Mouse (Mus musculus) T-cell, adult 66 days (primary cell): ENCODE results near the gene Irf6. TPM values are rescaled to one million over a fixed set of nuclear protein-coding genes. Genes with fewer than 3 reads are reported as not detected.

Experiments used
- total RNA-seq, 2 experiments: library from RNA; stranded (reverse); gene quantifications; 3 replicates in 1 of 2; 4 replicates in 1 of 2; pipeline ENCODE4 v1.2.4; 2023

Gene Irf6
- total RNA-seq: 10 to 100 TPM in 1 of 2 experiments, 1 to 10 TPM in 1; 7.5 to 10.2 TPM

DNA sequence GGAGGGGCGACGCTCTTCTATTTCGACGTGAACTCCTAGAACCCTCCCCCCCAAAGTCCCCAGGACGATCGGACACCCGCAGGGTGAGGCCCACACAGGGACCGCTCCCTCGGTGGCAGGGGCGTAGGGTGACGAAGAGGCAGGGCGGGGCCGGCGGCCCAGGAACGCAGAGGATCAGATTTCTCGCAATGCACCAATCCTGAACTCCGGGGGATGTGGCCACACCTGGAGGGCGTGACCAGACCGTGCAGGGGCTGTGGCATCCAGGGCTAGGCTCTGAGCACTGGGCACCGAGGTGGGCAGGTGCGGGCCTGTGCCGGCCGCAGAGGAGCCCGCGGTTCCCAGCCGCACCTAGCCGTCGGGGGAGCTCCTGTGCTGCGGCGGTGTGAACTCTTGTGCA is at the start of gene Irf6:
Gene Irf6, plus strand, starts transcription at position 240 of the 400 bp plus-strand sequence.

DNA sequence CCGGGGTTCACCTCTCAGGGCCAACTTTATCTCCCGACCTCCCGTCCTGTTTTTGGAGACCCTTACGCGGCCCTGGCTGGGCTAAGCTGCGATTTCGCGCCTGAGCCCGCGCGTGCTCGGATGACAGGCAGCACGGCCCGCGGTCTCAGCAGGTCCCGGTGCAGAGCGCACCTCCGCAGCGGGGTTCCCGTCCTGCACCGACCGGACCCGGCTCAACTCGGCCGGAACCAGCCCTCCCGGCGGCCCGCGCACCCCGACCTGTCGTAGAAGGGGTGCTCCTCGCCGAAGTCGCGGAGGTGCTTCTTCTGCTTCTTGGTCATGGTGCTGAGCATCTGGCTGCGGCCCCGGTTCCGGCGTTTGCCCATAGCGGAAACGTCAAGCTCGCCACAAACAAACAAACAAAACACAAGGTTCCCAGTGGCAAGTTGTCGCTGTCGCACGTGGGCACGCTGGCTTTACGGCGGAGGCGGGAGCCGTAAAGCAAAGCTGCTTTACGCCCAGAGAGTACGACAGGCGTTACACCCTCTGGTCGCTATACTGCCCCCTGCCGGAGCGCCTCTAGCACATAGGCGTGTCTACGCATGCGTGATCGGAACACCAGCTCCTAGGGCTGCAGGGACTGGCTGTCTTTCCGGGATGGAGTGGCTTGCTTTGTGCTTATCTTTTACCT is 23.0 kb upstream of the Irf6 start, which contains the start of gene Diexf:
Gene Diexf, minus strand, starts transcription at position 487 of the 670 bp plus-strand sequence.

DNA sequence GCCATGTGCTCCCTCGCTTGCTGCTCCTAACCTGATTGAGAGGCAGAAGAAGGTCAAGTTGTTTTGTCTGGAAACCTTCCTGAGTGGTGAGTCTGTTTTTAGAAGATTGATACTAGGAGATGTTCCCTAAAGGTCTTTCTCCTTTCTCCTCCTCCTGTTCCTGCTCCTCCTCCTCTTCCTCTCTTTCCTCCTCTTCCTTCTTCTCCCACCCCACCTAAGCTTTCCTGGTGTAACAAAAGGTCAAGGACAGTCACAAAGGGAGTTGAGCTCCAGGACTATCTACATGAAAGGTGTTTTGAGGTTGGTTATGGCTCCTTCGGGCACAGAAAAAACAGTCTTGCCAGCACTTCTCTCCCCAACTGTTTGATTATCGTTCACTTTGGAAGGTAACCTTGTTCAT is 14.8 kb downstream of the Irf6 start, which contains the start of gene A130010J15Rik:
Gene A130010J15Rik, plus strand, starts transcription at position 301 of the 400 bp plus-strand sequence.

DNA sequence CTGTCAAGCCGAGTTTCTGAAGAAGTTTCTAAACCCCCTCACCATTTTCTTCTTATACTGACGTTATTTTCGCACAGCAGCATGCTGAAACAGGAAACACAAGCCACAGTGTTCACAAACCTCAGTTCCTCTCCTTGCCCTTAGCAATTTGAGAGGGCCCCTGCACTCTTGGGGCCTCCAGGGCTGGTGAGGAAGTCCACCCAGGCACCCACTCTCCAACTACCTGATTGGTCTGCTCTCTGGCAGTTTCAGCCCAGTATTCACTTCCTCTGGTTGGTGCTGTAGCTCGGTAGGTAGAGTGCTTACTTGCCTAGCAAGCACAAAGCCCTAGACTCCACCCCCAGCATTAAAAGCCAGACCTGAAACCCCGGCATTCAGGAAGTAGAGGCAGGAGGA is 48.5 kb downstream of the Irf6 start, which contains the start of gene Traf3ip3:
Gene Traf3ip3, minus strand, starts transcription at position 321 of the 396 bp plus-strand sequence.

DNA sequence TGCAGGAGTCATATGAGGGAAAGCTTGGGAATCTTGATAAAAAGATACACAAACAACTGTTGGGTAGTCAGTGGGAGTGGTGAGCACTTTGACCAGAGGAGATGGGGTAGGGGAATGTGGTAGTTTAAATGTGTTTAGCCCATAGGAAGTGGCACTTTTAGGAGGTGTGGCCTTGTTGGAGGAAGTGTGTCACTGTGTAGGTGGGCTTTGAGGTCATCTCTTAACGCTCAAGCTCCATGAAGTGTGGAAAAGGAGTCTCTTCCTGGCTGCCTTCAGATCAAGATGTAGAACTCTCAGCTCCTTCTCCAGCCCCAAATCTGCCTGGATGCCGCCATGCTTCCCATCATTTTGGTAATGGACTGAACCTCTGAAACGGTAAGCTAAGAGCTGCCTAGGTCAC is 54.6 kb downstream of the Irf6 start, which contains the start of gene Lamb3:
Gene Lamb3, plus strand, starts transcription at position 197 of the 400 bp plus-strand sequence.

Other genes starting within 250 kb of the Irf6 start
- under 1 TPM; 0.38 to 0.65 TPM for gene Syt14, start 117.3 kb upstream of the Irf6 start, total RNA-seq
- 10 to 100 TPM; 58.6 to 62.2 TPM for gene Diexf, start 22.8 kb upstream of the Irf6 start, total RNA-seq
- gene A130010J15Rik, start 14.9 kb downstream of the Irf6 start, total RNA-seq: 1 to 10 TPM; 1.8 to 3.6 TPM
- gene Traf3ip3, start 48.6 kb downstream of the Irf6 start, total RNA-seq: 100 to 1,000 TPM; 505 to 567 TPM
- 10 to 100 TPM; 10.4 to 19.3 TPM for gene Lamb3, start 54.6 kb downstream of the Irf6 start, total RNA-seq
- 10 to 100 TPM; 77.4 to 80.8 TPM for gene Hsd11b1, start 111.0 kb downstream of the Irf6 start, total RNA-seq
- 1 to 10 TPM; 1.4 to 1.8 TPM for gene G0s2, start 120.1 kb downstream of the Irf6 start, total RNA-seq
- gene Camk1g, start 217.2 kb downstream of the Irf6 start, total RNA-seq: not detected